Mouse (Mus musculus) liver, adult (tissue): Measurements from ENCODE around the gene Ccdc9b.
A peak's percentile ranks its signal among the peaks of the same experiment; 100 is the strongest.

Experiments used
- GATA4 ChIP-seq: IDR thresholded peaks from 2 replicates; pipeline ENCODE4 v1.6.1; 2014; ENCODE audit warnings: mild to moderate bottlenecking, low read length; ENCODE audit not compliant: insufficient replicate concordance

Ccdc9b gene

GRCm38 (mm10) chr2:118763469-118763868, 1.0 kb upstream of the Ccdc9b start:
- peak; percentile 67; the same call in 1 of the 2 replicates for TF ChIP-seq GATA4

- TF ChIP-seq GATA4 = no peak; the same call in 1 of the 2 replicates
These were observed 305 bp upstream of the Ccdc9b start for GRCm38 (mm10) chr2:118762784-118763148.

- no peak for TF ChIP-seq GATA4
These were observed 1.1 kb downstream of the Ccdc9b start for GRCm38 (mm10) chr2:118761358-118761757.

GRCm38 (mm10) chr2:118760311-118761025, 2.0 kb downstream of the Ccdc9b start:
- TF ChIP-seq GATA4 = no peak

- TF ChIP-seq GATA4 = no peak
These were observed 2.6 kb downstream of the Ccdc9b start for GRCm38 (mm10) chr2:118759828-118760227.

- TF ChIP-seq GATA4 = 0 out of 2 replicates have a peak, but pooled peaks have one; percentile 37
These were observed 6.4 kb downstream of the Ccdc9b start for GRCm38 (mm10) chr2:118756103-118756502.

- no peak for TF ChIP-seq GATA4
These were observed 7.1 kb downstream of the Ccdc9b start for GRCm38 (mm10) chr2:118755407-118755806.

GRCm38 (mm10) chr2:118754143-118754542, 8.3 kb downstream of the Ccdc9b start:
- no peak for TF ChIP-seq GATA4

- no peak for TF ChIP-seq GATA4
These were observed 9.7 kb downstream of the Ccdc9b start for GRCm38 (mm10) chr2:118752792-118753108.

- TF ChIP-seq GATA4 = 0 out of 2 replicates have a peak, but pooled peaks have one; percentile 33
These were observed 10.3 kb downstream of the Ccdc9b start for GRCm38 (mm10) chr2:118751896-118752791.

GRCm38 (mm10) chr2:118750476-118750875, 12.0 kb downstream of the Ccdc9b start:
- TF ChIP-seq GATA4 = no peak

- no peak for TF ChIP-seq GATA4
These were observed 13.0 kb downstream of the Ccdc9b start for GRCm38 (mm10) chr2:118749341-118749884.

- no peak for TF ChIP-seq GATA4
These were observed 15.0 kb downstream of the Ccdc9b start for GRCm38 (mm10) chr2:118747301-118747960.

- TF ChIP-seq GATA4 = no peak
These were observed 16.3 kb downstream of the Ccdc9b start for GRCm38 (mm10) chr2:118745915-118746901.

- TF ChIP-seq GATA4 = no peak; the same call in 1 of the 2 replicates
These were observed 17.1 kb downstream of the Ccdc9b start, which contains the start of gene Inafm2 for GRCm38 (mm10) chr2:118745232-118745884. Gene Inafm2, plus strand, starts transcription at chr2:118745758.
